Mouse (Mus musculus) midbrain, embryonic 16.5 days (tissue): Measurements from ENCODE around the gene Tacc2. TPM values are rescaled to one million over a fixed set of nuclear protein-coding genes. Genes with fewer than 3 reads are reported as not detected.
"Not testable (repeated sequence)": the region's sequence is repeated elsewhere in the genome, so short reads cannot be mapped to it uniquely, and the experiment has no call there.

ENCODE experiments used
- ATAC-seq: fragments of 200-750 bp; cut with Nextera tagmentation; 2 replicates; pipeline ENCODE4 v1.8.0; 2017; ENCODE audit warnings: moderate TSS enrichment
- H3K27ac ChIP-seq: fragments of 300-500 bp; sonication (generic); 2 replicates; pipeline ENCODE4 v1.5.1; 2014; ENCODE audit warnings: mild to moderate bottlenecking, low read length, mixed read lengths
- H3K27me3 ChIP-seq: fragments of 300-500 bp; sonication (generic); 2 replicates; pipeline ENCODE4 v1.6.1; 2014; ENCODE audit warnings: low read depth, low read length, mixed read lengths; ENCODE audit not compliant: control insufficient read depth, insufficient read depth
- H3K36me3 ChIP-seq: fragments of 300-500 bp; sonication (generic); 2 replicates; pipeline ENCODE4 v1.6.1; 2014; ENCODE audit warnings: mild to moderate bottlenecking, low read length, moderate library complexity, mixed read lengths; ENCODE audit not compliant: control insufficient read depth, insufficient read depth
- H3K4me1 ChIP-seq: fragments of 300-500 bp; sonication (generic); 2 replicates; pipeline ENCODE4 v1.6.1; 2014; ENCODE audit warnings: mild to moderate bottlenecking, low read length, mixed read lengths; ENCODE audit not compliant: control insufficient read depth, insufficient read depth
- H3K4me2 ChIP-seq: fragments of 300-500 bp; sonication (generic); 2 replicates; pipeline ENCODE4 v1.6.1; 2014; ENCODE audit warnings: mild to moderate bottlenecking, low read length, mixed read lengths
- H3K4me3 ChIP-seq: fragments of 300-500 bp; sonication (generic); 2 replicates; pipeline ENCODE4 v1.5.1; 2014; ENCODE audit warnings: low read depth, mild to moderate bottlenecking, low read length, moderate library complexity, mixed read lengths
- H3K9ac ChIP-seq: fragments of 300-500 bp; sonication (generic); 2 replicates; pipeline ENCODE4 v1.6.1; 2014; ENCODE audit warnings: low read depth, low read length, mixed read lengths
- H3K9me3 ChIP-seq: fragments of 300-500 bp; sonication (generic); replicated peaks from 2 replicates; pipeline ENCODE4 v1.6.1; 2014; ENCODE audit warnings: mild to moderate bottlenecking, low read length, mixed read lengths; ENCODE audit not compliant: control insufficient read depth, poor library complexity, severe bottlenecking
- WGBS: fragments of 180-500 bp; shearing (Covaris S2); extraction: QIAGEN DNeasy Blood & Tissue Kit; methylation state at CpG from one replicate; pipeline ENCODE4 v1.1.7; 2014; 5-methylcytosine and 5-hydroxymethylcytosine counted together
- polyA plus RNA-seq: library from polyadenylated mRNA; unstranded; fragments of >200 nt; fragmentation: Nextera tagmentation; extraction: Ambion mirVana; gene quantifications from 2 replicates; pipeline ENCODE4 v1.2.1, GENCODE M21; 2015

Tacc2 gene
- polyA plus RNA-seq, 1 experiment from 2014 or later: 61.1 TPM

- Histone ChIP-seq H3K4me3 (no peak overlapping the region), H3K4me2 (no peak overlapping the region), H3K36me3 (no peaks in the 10 kb centered on the region), H3K27ac (no peak overlapping the region), H3K9me3 (no peaks in the 10 kb centered on the region), H3K27me3 (no peaks in the 10 kb centered on the region), H3K4me1 (no peaks in the 10 kb centered on the region), H3K9ac (no peak overlapping the region)
- no peak for ATAC-seq
- WGBS: 52% methylated on average over 5 of the region's 5 CpGs
These were observed 85.0 kb downstream of the Tacc2 start for GRCm38 (mm10) chr7:130662250-130662649.

DNA sequence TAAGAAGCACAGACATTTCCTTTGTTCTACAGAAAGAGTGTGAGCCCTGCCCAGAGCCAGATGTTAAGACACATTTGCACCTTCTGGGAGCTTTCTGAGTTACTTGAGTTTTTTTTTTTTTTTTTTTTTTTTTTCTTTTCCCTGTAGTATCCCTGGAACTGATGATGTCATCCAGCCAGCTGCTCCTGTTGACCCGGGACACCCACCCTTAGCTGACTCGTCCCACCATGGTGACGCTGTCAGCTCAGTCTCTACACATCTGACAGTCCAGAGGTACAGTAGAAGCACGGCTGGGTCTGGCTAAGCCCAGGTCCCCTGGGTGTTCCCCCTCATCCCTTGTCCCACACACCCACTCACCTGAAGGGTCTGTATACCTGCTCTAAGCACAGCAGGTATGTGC lies 85.6 kb downstream of the Tacc2 start:
- Histone ChIP-seq H3K4me1 (no peaks in the 10 kb centered on the region), H3K9me3 (no peaks in the 10 kb centered on the region), H3K27ac (no peak overlapping the region), H3K4me2 (no peak overlapping the region), H3K4me3 (no peak overlapping the region), H3K36me3 (no peaks in the 10 kb centered on the region), H3K27me3 (no peaks in the 10 kb centered on the region), H3K9ac (no peak overlapping the region)
- no peak for ATAC-seq
- 62% methylated on average over 4 of the region's 4 CpGs for WGBS

DNA sequence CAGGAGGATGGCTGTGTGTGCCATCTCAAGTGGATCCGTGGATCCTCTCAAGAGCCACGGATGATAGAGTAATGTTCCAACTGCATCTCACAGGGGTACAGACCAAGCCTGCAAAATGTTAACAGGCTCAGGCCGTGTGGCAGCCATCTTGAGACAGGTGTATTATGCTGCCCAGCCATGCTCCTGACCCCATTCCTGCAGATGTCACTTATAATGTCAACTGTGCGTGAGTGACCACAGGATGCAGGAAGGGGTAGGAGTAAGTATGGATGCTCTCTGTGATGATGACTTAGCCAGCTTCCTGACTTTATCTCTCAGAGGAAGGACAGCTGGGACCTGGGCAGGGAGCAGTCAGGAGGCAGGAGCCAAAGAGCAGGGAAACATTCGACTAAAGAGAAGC lies 86.8 kb downstream of the Tacc2 start:
- H3K4me2 ChIP-seq: no peak overlapping the region
- no peak for ATAC-seq
- H3K27ac ChIP-seq: no peak overlapping the region
- H3K9me3 ChIP-seq: no peaks in the 10 kb centered on the region
- no peaks in the 10 kb centered on the region for H3K36me3 ChIP-seq
- H3K9ac ChIP-seq: no peak overlapping the region
- H3K4me3 ChIP-seq: no peak overlapping the region
- no peaks in the 10 kb centered on the region for H3K27me3 ChIP-seq
- 0 out of 2 replicates have a peak, but pooled peaks cover 4% of the 10 kb centered on the region for H3K4me1 ChIP-seq
- WGBS: 98% methylated on average over 5 of the region's 5 CpGs

DNA sequence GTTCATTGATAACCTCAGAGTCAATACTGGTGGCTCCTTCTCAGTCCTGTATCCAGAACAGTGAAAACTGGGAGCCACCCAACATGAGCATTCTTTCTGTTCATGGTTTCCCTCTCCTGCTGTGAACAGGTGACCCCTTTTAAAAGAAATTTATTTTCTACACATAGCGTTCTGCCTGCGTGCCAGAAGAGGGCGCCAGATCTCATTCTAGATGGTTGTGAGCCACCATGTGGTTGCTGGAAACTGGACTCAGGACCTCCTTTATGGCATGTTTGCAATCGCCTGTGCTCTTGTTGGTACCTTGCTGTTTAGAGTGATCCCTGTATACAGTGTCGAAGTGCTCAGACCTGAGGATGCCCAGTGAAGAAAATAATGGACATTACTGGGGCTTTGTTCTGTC lies 87.4 kb downstream of the Tacc2 start:
- ATAC-seq: no peak
- no peak overlapping the region for H3K4me3 ChIP-seq
- H3K9me3 ChIP-seq: no peaks in the 10 kb centered on the region
- H3K27me3 ChIP-seq: no peaks in the 10 kb centered on the region
- no peak overlapping the region for H3K27ac ChIP-seq
- 88% methylated on average over 5 of the region's 5 CpGs for WGBS
- no peak overlapping the region for H3K4me2 ChIP-seq
- H3K4me1 ChIP-seq: peaks cover 4% of the 10 kb centered on the region; the same call in 1 of the 2 replicates
- H3K9ac ChIP-seq: no peak overlapping the region
- H3K36me3 ChIP-seq: no peaks in the 10 kb centered on the region

- 99% methylated on average over 9 of the region's 9 CpGs for WGBS
- H3K9me3 ChIP-seq: no peaks in the 10 kb centered on the region
- H3K9ac ChIP-seq: no peak overlapping the region
- ATAC-seq: no peak
- no peak overlapping the region for H3K27ac ChIP-seq
- H3K4me2 ChIP-seq: no peak overlapping the region
- no peak overlapping the region for H3K4me3 ChIP-seq
- no peaks in the 10 kb centered on the region for H3K27me3 ChIP-seq
- H3K36me3 ChIP-seq: no peaks in the 10 kb centered on the region
- peaks cover 6% of the 10 kb centered on the region for H3K4me1 ChIP-seq
These were observed 88.1 kb downstream of the Tacc2 start for GRCm38 (mm10) chr7:130665358-130665757.

- ATAC-seq, H3K4me3 ChIP-seq, H3K9ac ChIP-seq, H3K27ac ChIP-seq, H3K9me3 ChIP-seq, H3K4me1 ChIP-seq, H3K4me2 ChIP-seq, H3K36me3 ChIP-seq, H3K27me3 ChIP-seq: not testable (repeated sequence)
- 79% methylated on average over 1 of the region's 1 CpGs for WGBS
These were observed 90.8 kb downstream of the Tacc2 start for GRCm38 (mm10) chr7:130668013-130668412.

DNA sequence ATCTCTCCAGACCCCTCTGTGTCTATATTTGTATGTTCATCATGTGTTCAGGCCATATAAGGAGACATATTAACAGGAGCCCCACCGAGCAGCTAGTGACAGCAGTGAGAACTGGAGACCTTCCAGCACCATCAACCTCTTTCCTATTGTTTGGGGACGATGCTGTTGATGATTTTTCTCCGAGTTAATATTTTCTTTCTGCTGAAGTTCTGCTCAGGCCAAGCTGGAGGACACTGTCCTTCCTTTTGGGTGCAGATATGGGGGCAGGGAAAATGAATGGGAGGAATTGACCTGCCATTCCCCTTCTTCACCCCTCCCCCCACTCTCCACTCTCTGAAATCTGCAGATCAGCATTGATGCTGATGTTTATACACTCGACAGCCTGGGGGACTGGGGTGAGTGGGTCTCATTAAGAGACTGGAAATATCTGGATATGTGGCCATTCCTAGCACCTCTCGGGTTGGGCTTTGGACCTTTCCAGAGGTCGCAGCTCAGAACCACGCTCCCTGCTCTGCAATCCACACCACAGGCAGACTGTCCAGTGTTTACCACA lies 91.6 kb downstream of the Tacc2 start:
- Histone ChIP-seq H3K27ac (peak overlapping the region; percentile 53), H3K27me3 (no peaks in the 10 kb centered on the region), H3K4me2 (no peak overlapping the region), H3K9me3 (no peaks in the 10 kb centered on the region), H3K36me3 (no peaks in the 10 kb centered on the region), H3K4me3 (no peak overlapping the region), H3K9ac (no peak overlapping the region), H3K4me1 (peaks cover 6% of the 10 kb centered on the region)
- WGBS: 44% methylated on average over 7 of the region's 7 CpGs
- no peak for ATAC-seq

GRCm38 (mm10) chr7:130669370-130669881 lies 92.2 kb downstream of the Tacc2 start:
- Histone ChIP-seq H3K4me1 (peaks cover 6% of the 10 kb centered on the region), H3K9ac (no peak overlapping the region), H3K36me3 (no peaks in the 10 kb centered on the region), H3K27ac (peak overlapping the region; percentile 53), H3K9me3 (no peaks in the 10 kb centered on the region), H3K4me2 (no peak overlapping the region), H3K27me3 (no peaks in the 10 kb centered on the region), H3K4me3 (no peak overlapping the region)
- ATAC-seq: peak; percentile 40; the same call in 1 of the 2 replicates
- 28% methylated on average over 8 of the region's 8 CpGs for WGBS

- Histone ChIP-seq H3K27ac (no peak overlapping the region), H3K9me3 (no peaks in the 10 kb centered on the region), H3K4me1 (peaks cover 6% of the 10 kb centered on the region), H3K4me3 (no peak overlapping the region), H3K4me2 (no peak overlapping the region), H3K27me3 (no peaks in the 10 kb centered on the region), H3K9ac (no peak overlapping the region), H3K36me3 (no peaks in the 10 kb centered on the region)
- no peak for ATAC-seq
- 77% methylated on average over 4 of the region's 4 CpGs for WGBS
These were observed 93.1 kb downstream of the Tacc2 start for GRCm38 (mm10) chr7:130670358-130670757.
